8 mouse cellular contexts compared by ENCODE assay signal in the genomic region with DNA sequence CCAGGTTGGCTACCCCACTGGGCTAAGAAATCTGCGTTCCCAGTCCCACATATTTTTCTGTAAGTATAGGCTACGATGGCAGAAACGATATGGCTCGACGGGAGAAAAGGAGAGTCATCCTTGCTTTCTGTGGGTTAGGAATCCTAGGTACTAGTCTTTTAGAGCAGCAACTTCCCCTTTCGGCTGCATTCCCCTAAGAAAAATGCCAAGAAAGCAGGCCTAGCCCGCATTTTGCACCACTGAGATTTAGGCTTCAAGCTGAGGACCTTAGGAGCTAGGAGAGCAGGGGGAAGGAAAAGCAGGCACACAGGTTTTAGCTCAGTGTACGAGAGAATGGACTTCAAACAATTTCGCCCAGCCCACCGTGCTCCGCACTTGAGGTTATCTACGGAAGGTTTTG. TPM values are rescaled to one million over a fixed set of nuclear protein-coding genes. Genes with fewer than 3 reads are reported as not detected.
DNase-seq lines count a peak whose midpoint lies in the region; ATAC-seq and TF ChIP-seq lines count a peak whose summit lies in the region.

No protein-coding gene starts in this region.

- no peak for TF ChIP-seq CTCF in embryonic fibroblast, embryonic 13.5 days (IDR thresholded peaks at IDR 0.05; ENCODE audit: borderline replicate concordance, insufficient read depth, low read length)

- no peak overlapping the region for H3K27ac ChIP-seq in embryonic fibroblast, embryonic 13.5 days (ENCODE audit: insufficient read depth, low read length)
- H3K27ac ChIP-seq in limb, embryonic 12.5 days = peak overlapping the region; percentile 97

- DNase-seq in frontal cortex, adult 2 months (ENCODE audit: extremely low spot score in 1 of 2, low spot score in 1 of 2) = no peak
- peak; percentile 12 for DNase-seq in CD4-positive helper T cell, adult 2 months (ENCODE audit: low read depth, low spot score)
- DNase-seq in naive thymus-derived CD4-positive, alpha-beta T cell, adult 2 months (ENCODE audit: low read depth) = peak; percentile 18
- no peak for DNase-seq in ovary, adult 18-20 months (ENCODE audit: low spot score)
- no peak for DNase-seq in T-cell, adult 2 months (ENCODE audit: low spot score)

- no peak for TF ChIP-seq POLR2A in embryonic fibroblast, embryonic 13.5 days (IDR thresholded peaks at IDR 0.05; ENCODE audit: low read depth, low read length)

- H3K4me2 ChIP-seq in limb, embryonic 12.5 days = peak overlapping the region; percentile 48

- no peaks in the 10 kb centered on the region for H3K9me3 ChIP-seq in limb, embryonic 12.5 days

- peaks cover 4% of the 10 kb centered on the region; the same call in 1 of the 2 replicates for H3K4me1 ChIP-seq in embryonic fibroblast, embryonic 13.5 days (ENCODE audit: control insufficient read depth, insufficient read depth, low read length)
- H3K4me1 ChIP-seq in limb, embryonic 12.5 days (replicated peaks) = no peaks in the 10 kb centered on the region; the same call in 1 of the 2 replicates

- peak overlapping the region; percentile 91 for H3K4me3 ChIP-seq in embryonic fibroblast, embryonic 13.5 days (ENCODE audit: insufficient read depth, low read length)
- peak overlapping the region; percentile 56 for H3K4me3 ChIP-seq in limb, embryonic 12.5 days (replicated peaks)

- no peaks in the 10 kb centered on the region for H3K36me3 ChIP-seq in limb, embryonic 12.5 days

- H3K27me3 ChIP-seq in limb, embryonic 12.5 days = no peaks in the 10 kb centered on the region

- peak overlapping the region; percentile 83 for H3K9ac ChIP-seq in limb, embryonic 12.5 days (replicated peaks)

- ATAC-seq in frontal cortex, adult (ENCODE audit: low TSS enrichment) = 0 out of 2 replicates have a peak, but pooled peaks have one; percentile 6
- no peak for ATAC-seq in limb, embryonic 12.5 days (ENCODE audit: insufficient number of reproducible peaks, insufficient read depth, low FRiP score, low TSS enrichment, low read depth)

- WGBS in limb, embryonic 12.5 days = 20% methylated on average over 12 of the region's 12 CpGs

RNA-seq across cellular contexts. Expression of a gene that starts 0.9 kb away (rescaled TPM):
- 21.3 and 23.3 TPM in 2 replicates for polyA plus RNA-seq in frontal cortex, adult 2 months (2012; rRNA removed)
- 46.9 and 50.2 TPM in 2 replicates for polyA plus RNA-seq in embryonic fibroblast, embryonic 13.5 days (2011; ENCODE audit: insufficient read length, low read depth, missing spikeins)
- 37.2 and 37.8 TPM in 2 replicates for polyA plus RNA-seq in limb, embryonic 12.5 days (2016; fragmentation: Nextera tagmentation; extraction: Ambion mirVana)

Comparison
In these comparisons a context has a peak if more than half of its experiments do, and no peak if none do; other contexts are left out.
1. DNase-seq: peak in CD4-positive helper T cell, adult 2 months (single experiment) and naive thymus-derived CD4-positive, alpha-beta T cell, adult 2 months (single experiment); none in frontal cortex, adult 2 months (0 of 2), ovary, adult 18-20 months (single experiment) and T-cell, adult 2 months (single experiment).